Mouse (Mus musculus): ENCODE measurements around the gene Nr2c2ap. TPM values are rescaled to one million over a fixed set of nuclear protein-coding genes. Genes with fewer than 3 reads are reported as not detected.
A peak's percentile ranks its signal among the peaks of the same experiment; 100 is the strongest.

Gene Nr2c2ap
- polyA plus RNA-seq, 1 experiment from 2014 or later: 17.4 TPM

GRCm38 (mm10) chr8:70147678-70148607 lies 16.8 kb downstream of the Nr2c2ap start:
- Histone ChIP-seq H3K27ac (replicated peaks) (no peak overlapping the region), H3K27me3 (peaks cover 8% of the 10 kb centered on the region), H3K4me3 (replicated peaks) (no peak overlapping the region), H3K4me1 (replicated peaks) (peaks cover 18% of the 10 kb centered on the region), H3K9ac (no peak overlapping the region), H3K36me3 (replicated peaks) (peaks cover 35% of the 10 kb centered on the region), H3K9me3 (replicated peaks) (no peaks in the 10 kb centered on the region), H3K4me2 (no peak overlapping the region)
- 53% methylated on average over 7 of the region's 7 CpGs for WGBS (ENCODE audit: insufficient replicate concordance)
- ATAC-seq (ENCODE audit: insufficient read depth): no peak

GRCm38 (mm10) chr8:70150158-70150557 lies 19.0 kb downstream of the Nr2c2ap start:
- Histone ChIP-seq H3K4me2 (no peak overlapping the region), H3K36me3 (replicated peaks) (peaks cover 17% of the 10 kb centered on the region), H3K4me3 (replicated peaks) (no peak overlapping the region), H3K4me1 (replicated peaks) (peaks cover 19% of the 10 kb centered on the region), H3K9me3 (replicated peaks) (no peaks in the 10 kb centered on the region), H3K9ac (no peak overlapping the region), H3K27me3 (peaks cover 18% of the 10 kb centered on the region), H3K27ac (replicated peaks) (no peak overlapping the region)
- 24% methylated on average over 13 of the region's 13 CpGs for WGBS (ENCODE audit: insufficient replicate concordance)
- ATAC-seq (ENCODE audit: insufficient read depth): no peak

- Histone ChIP-seq H3K4me1 (replicated peaks) (peaks cover 22% of the 10 kb centered on the region), H3K36me3 (replicated peaks) (no peaks in the 10 kb centered on the region), H3K27me3 (peaks cover 42% of the 10 kb centered on the region), H3K4me2 (peak overlapping the region; percentile 55), H3K27ac (replicated peaks) (no peak overlapping the region), H3K4me3 (replicated peaks) (0 out of 2 replicates have a peak overlapping the region, but pooled peaks have one; percentile 20), H3K9ac (no peak overlapping the region), H3K9me3 (replicated peaks) (no peaks in the 10 kb centered on the region)
- 16% methylated on average over 22 of the region's 22 CpGs for WGBS (ENCODE audit: insufficient replicate concordance)
- peak; percentile 86 for ATAC-seq (ENCODE audit: insufficient read depth)
Measured at GRCm38 (mm10) chr8:70152537-70153257, 21.6 kb downstream of the Nr2c2ap start.

DNA sequence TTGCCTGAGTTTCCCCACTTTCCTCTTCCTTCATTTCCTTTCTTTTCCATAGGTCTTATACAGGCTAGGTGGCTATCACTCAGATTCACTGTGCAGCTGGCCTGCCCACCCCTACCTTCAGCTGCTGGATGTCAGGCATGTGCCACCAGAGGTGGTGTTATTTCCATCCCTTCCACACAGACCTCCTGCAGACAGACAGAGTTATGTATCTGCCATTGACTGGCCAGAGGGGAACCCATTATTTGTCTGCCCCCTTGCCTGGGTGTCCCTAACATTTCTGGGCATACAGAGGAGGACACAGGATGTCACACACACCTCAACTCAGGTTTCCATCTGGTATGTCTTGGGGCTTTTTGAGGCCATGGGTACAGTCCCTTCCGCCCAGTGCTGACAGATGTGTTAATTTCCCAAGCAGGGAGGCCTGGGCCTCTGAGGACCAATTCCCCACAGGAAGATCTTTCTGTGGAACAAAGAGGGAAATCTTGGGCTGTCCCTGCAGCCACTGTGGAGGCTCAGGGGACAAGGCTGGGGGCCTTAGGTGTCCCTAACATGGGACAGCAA lies 26.2 kb downstream of the Nr2c2ap start:
- 68% methylated on average over 1 of the region's 1 CpGs for WGBS (ENCODE audit: insufficient replicate concordance)
- Histone ChIP-seq H3K4me1 (replicated peaks) (peaks cover 25% of the 10 kb centered on the region), H3K4me3 (replicated peaks) (no peak overlapping the region), H3K9me3 (replicated peaks) (no peaks in the 10 kb centered on the region), H3K27ac (replicated peaks) (no peak overlapping the region), H3K27me3 (peaks cover 63% of the 10 kb centered on the region), H3K9ac (no peak overlapping the region), H3K4me2 (no peak overlapping the region), H3K36me3 (replicated peaks) (no peaks in the 10 kb centered on the region)
- no peak for ATAC-seq (ENCODE audit: insufficient read depth)

DNA sequence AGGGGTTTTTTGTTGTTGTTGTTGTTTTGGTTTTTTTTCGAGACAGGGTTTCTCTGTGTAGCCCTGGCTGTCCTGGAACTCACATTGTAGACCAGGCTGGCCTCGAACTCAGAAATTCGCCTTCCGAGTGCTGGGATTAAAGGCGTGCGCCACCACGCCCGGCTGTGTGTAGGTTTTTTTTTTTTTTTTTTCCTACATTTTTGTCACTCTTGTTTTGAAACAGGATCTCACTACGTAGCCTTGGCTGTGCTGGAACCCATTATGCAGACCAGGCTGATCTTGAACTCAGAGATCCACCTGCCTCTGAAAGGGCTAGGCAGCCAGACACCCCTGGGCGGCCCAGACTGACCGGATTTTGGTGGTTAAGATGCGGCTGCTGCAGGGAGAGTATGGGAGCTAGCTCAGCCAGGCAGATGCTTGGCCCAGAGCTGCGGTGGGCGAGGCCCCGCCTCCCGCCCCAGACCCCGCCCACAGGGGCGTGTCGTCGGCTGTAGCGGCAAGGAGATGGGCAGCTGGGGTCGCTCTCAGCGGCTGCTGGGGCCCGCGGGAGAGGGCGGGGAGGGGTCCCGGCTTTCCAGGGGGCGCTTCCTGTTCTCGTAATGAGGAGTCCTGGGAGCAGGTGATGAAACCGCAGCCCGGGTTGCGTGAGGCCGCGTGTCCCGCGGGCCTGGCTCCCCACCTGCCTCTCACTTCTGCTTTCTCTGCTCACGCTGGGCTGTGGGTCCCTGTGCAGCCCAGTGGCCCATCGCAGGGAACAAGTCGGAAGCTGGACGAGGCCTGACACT lies 27.1 kb downstream of the Nr2c2ap start:
- H3K4me3 ChIP-seq (replicated peaks): peak overlapping the region; percentile 64
- peak; percentile 67 for ATAC-seq (ENCODE audit: insufficient read depth)
- H3K4me2 ChIP-seq: peak overlapping the region; percentile 90
- H3K9ac ChIP-seq: peak overlapping the region; percentile 31; the same call in 1 of the 2 replicates
- peaks cover 18% of the 10 kb centered on the region for H3K4me1 ChIP-seq (replicated peaks)
- WGBS (ENCODE audit: insufficient replicate concordance): 7% methylated on average over 40 of the region's 40 CpGs
- no peak overlapping the region for H3K27ac ChIP-seq (replicated peaks)
- no peaks in the 10 kb centered on the region for H3K9me3 ChIP-seq (replicated peaks)
- no peaks in the 10 kb centered on the region for H3K36me3 ChIP-seq (replicated peaks)
- H3K27me3 ChIP-seq: peaks cover 59% of the 10 kb centered on the region

DNA sequence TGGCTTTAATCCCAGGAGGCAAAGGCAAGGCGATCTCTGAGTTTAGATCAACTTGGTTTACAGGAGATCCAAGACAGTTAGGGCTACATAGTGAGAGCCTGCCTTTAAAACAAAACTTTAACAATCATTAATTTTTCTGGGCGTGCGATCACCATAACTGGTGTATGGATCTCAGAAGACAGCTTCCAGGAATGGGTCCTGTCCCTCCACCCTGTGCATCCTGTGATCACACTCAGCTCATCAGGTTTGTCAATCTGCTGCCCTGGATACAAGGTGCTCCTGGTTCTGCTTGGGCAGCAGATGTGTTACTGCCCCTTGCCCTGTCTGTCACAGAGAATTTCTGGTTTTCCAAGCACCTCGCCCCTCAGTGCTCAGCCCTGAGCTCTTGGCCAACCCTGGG lies 28.1 kb downstream of the Nr2c2ap start:
- no peaks in the 10 kb centered on the region for H3K9me3 ChIP-seq (replicated peaks)
- H3K36me3 ChIP-seq (replicated peaks): no peaks in the 10 kb centered on the region
- H3K4me1 ChIP-seq (replicated peaks): peaks cover 18% of the 10 kb centered on the region
- no peak overlapping the region for H3K9ac ChIP-seq
- no peak overlapping the region for H3K4me2 ChIP-seq
- H3K4me3 ChIP-seq (replicated peaks): no peak overlapping the region
- peaks cover 52% of the 10 kb centered on the region for H3K27me3 ChIP-seq
- H3K27ac ChIP-seq (replicated peaks): no peak overlapping the region
- WGBS (ENCODE audit: insufficient replicate concordance): 61% methylated on average over 4 of the region's 4 CpGs
- no peak for ATAC-seq (ENCODE audit: insufficient read depth)

- no peaks in the 10 kb centered on the region for H3K9me3 ChIP-seq (replicated peaks)
- peaks cover 18% of the 10 kb centered on the region for H3K4me1 ChIP-seq (replicated peaks)
- H3K27me3 ChIP-seq: peaks cover 57% of the 10 kb centered on the region
- 36% methylated on average over 13 of the region's 13 CpGs for WGBS (ENCODE audit: insufficient replicate concordance)
- no peak overlapping the region for H3K4me3 ChIP-seq (replicated peaks)
- no peaks in the 10 kb centered on the region for H3K36me3 ChIP-seq (replicated peaks)
- no peak overlapping the region for H3K9ac ChIP-seq
- H3K27ac ChIP-seq (replicated peaks): no peak overlapping the region
- ATAC-seq (ENCODE audit: insufficient read depth): no peak
- H3K4me2 ChIP-seq: no peak overlapping the region
Measured at GRCm38 (mm10) chr8:70160015-70160414, 28.9 kb downstream of the Nr2c2ap start.

DNA sequence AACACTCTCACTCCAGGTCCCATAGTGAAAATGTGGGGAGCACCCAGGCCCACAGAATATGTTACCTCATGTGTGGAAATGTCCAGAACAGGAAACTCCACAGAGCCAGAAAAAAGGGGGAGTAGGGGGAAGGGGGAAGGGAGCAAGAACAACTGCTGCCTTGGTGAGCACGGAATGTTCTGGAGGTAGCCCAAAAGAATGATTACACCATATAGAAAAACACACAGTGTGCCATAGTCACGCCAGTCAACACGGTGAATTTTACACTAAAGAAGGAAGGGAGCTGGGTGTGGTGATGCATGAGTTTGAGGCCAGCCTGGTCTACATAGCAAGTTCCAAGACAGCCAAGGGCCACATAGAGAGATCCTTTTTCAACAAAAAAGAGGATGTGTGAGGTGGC lies 32.2 kb downstream of the Nr2c2ap start:
- H3K4me3 ChIP-seq (replicated peaks): no peak overlapping the region
- 72% methylated on average over 3 of the region's 3 CpGs for whole genome bisulfite sequencing (ENCODE audit: insufficient replicate concordance)
- no peak overlapping the region for H3K9ac ChIP-seq
- peaks cover 58% of the 10 kb centered on the region for H3K27me3 ChIP-seq
- no peak for ATAC-seq (ENCODE audit: insufficient read depth)
- H3K9me3 ChIP-seq (replicated peaks): no peaks in the 10 kb centered on the region
- H3K4me1 ChIP-seq (replicated peaks): peaks cover 28% of the 10 kb centered on the region
- H3K27ac ChIP-seq (replicated peaks): no peak overlapping the region
- H3K36me3 ChIP-seq (replicated peaks): no peaks in the 10 kb centered on the region
- no peak overlapping the region for H3K4me2 ChIP-seq

DNA sequence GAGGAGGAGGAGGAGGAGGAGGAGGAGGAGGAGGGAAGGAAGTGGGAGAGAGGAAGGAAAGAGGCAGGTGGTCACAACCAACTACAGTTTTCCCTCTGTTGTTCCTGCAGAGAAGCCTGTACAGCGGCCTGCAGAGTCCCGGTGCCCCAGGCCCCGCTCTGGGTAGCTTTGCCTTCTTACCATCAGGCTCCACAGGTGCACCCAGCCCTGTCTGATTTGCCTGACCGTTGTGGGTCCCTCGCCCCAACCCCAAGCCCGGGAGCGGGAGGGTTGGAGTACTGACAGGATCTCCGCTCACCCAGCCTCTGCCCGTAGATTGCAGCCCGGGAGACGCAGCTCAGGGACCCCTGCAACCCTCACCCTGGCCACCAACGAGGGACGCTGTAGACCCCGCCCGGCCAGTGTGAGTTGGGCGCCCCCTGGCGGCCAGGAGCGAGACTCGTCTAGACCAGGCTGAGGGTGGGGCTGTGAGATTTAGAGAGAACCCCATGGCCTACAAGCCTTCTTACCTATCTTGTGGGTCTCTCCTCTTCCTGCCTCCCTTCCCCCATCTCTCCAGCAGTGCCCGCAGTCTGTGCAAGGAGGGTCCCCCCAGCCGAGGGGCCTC lies 35.5 kb downstream of the Nr2c2ap start:
- Histone ChIP-seq H3K27me3 (peaks cover 35% of the 10 kb centered on the region), H3K9me3 (replicated peaks) (no peaks in the 10 kb centered on the region), H3K4me3 (replicated peaks) (0 out of 2 replicates have a peak overlapping the region, but pooled peaks have one; percentile 11), H3K36me3 (replicated peaks) (no peaks in the 10 kb centered on the region), H3K27ac (replicated peaks) (no peak overlapping the region), H3K4me1 (replicated peaks) (peaks cover 38% of the 10 kb centered on the region), H3K9ac (no peak overlapping the region), H3K4me2 (peak overlapping the region; percentile 57)
- WGBS (ENCODE audit: insufficient replicate concordance): under 1% methylated on average over 21 of the region's 21 CpGs
- peak; percentile 57; the same call in 1 of the 2 replicates for ATAC-seq (ENCODE audit: insufficient read depth)

- no peak overlapping the region for H3K4me3 ChIP-seq (replicated peaks)
- no peak overlapping the region for H3K27ac ChIP-seq (replicated peaks)
- H3K36me3 ChIP-seq (replicated peaks): no peaks in the 10 kb centered on the region
- WGBS (ENCODE audit: insufficient replicate concordance): 54% methylated on average over 3 of the region's 3 CpGs
- no peak overlapping the region for H3K9ac ChIP-seq
- H3K4me1 ChIP-seq (replicated peaks): peaks cover 63% of the 10 kb centered on the region
- no peaks in the 10 kb centered on the region for H3K9me3 ChIP-seq (replicated peaks)
- no peak for ATAC-seq (ENCODE audit: insufficient read depth)
- no peak overlapping the region for H3K4me2 ChIP-seq
- H3K27me3 ChIP-seq: peaks cover 27% of the 10 kb centered on the region
Measured at GRCm38 (mm10) chr8:70170116-70170515, 39.0 kb downstream of the Nr2c2ap start.
